Mouse (Mus musculus) lung, adult 2 months (tissue): ENCODE results near the gene Atg101.
A peak's percentile ranks its signal among the peaks of the same experiment; 100 is the strongest.

Experiments
- CTCF ChIP-seq: fragments of 200-500 bp; IDR thresholded peaks from 2 replicates; pipeline ENCODE4 v1.5.1; 2011; ENCODE audit warnings: mild to moderate bottlenecking, low read length, control low read depth; ENCODE audit not compliant: insufficient read depth
- POLR2A ChIP-seq: fragments of 200-500 bp; IDR thresholded peaks from 2 replicates; pipeline ENCODE4 v1.6.1; 2011; ENCODE audit warnings: low read depth, mild to moderate bottlenecking, control low read depth, low read length, borderline replicate concordance; ENCODE audit errors: extremely low read depth

DNA sequence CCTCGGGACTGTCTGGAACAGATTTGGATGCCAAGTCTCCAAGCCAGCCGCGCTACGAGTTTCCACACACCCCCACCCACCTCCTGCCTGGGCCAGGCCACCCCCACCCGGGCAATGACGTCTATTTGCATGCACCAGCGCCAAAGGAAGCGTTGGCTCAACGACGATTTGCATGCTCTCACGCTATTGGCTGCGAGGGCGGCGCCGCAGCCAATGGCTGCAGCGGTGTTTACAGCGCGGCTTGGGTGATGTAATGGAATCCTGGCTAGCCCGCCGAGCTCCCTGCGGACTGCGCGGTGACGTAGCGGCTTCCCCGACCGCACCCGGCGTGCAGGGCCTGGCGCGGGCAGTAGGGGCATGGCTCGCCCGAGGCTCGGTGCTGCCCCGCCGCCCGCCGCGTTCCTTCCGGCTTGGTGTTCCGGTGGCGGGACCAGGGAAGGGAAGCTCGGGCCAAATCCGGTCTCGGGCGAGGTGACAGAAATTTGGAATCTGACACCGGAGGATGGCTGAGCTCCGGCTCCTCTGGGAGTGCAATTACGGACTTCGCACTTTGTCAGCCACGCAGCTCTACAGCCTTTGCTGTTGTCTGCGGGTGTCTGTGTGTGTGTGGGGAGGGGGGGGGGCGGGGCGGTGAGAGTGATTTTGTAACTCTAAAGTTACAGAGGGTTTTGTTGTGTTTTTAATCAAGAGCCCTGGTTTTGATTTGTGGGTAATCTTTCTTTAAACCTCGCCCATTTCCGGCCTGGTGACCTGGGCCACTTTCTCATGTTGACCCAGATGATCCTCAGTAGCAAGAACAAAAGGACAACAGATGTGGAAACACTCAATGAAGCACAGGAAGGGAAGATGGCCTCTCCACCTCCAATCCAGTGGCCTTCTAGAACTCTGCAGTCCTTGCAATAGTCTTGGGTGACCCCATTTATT, 37.6 kb upstream of the Atg101 start:
- peak; percentile 74 for TF ChIP-seq POLR2A
- no peak for TF ChIP-seq CTCF
